Mouse (Mus musculus) liver, adult 2 months (tissue): Measurements from ENCODE around the gene Gltpd2.

Source experiments
- CTCF ChIP-seq: fragments of 200-500 bp; IDR thresholded peaks from 2 replicates; pipeline ENCODE4 v1.5.1; 2011; ENCODE audit warnings: low read depth, low read length, control low read depth
- POLR2A ChIP-seq: fragments of 200-500 bp; IDR thresholded peaks from 2 replicates; pipeline ENCODE4 v1.6.1; 2011; ENCODE audit warnings: low read length, control low read depth; ENCODE audit not compliant: insufficient read depth; ENCODE audit errors: extremely low read depth

DNA sequence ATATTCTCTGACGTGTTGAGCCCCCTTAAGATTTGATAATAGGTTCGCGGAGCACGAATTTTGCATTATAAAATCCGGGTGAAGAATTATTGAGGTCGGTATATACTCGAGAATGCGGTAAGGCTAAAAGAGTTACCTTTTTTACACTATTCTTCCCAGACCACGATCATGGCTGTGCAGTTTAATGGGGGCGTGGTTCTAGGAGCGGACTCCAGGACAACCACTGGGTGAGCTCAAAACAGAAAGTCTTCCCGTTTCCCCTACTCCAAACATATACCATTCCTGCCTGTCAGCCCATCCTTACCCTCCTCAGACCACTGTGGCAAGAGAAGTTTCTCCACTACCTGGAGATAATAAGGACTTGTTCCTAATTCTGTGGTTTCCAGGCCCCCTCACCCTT, 6.7 kb downstream of the Gltpd2 start:
- no peak for TF ChIP-seq CTCF
- no peak for TF ChIP-seq POLR2A
